Mouse (Mus musculus): ENCODE results near the gene Acbd6. TPM values are rescaled to one million over a fixed set of nuclear protein-coding genes. Genes with fewer than 3 reads are reported as not detected.
A peak's percentile ranks its signal among the peaks of the same experiment; 100 is the strongest.

Acbd6 gene
- polyA plus RNA-seq (2015; fragmentation: Nextera tagmentation; extraction: Ambion mirVana): 97.7 and 106 TPM in 2 replicates

DNA sequence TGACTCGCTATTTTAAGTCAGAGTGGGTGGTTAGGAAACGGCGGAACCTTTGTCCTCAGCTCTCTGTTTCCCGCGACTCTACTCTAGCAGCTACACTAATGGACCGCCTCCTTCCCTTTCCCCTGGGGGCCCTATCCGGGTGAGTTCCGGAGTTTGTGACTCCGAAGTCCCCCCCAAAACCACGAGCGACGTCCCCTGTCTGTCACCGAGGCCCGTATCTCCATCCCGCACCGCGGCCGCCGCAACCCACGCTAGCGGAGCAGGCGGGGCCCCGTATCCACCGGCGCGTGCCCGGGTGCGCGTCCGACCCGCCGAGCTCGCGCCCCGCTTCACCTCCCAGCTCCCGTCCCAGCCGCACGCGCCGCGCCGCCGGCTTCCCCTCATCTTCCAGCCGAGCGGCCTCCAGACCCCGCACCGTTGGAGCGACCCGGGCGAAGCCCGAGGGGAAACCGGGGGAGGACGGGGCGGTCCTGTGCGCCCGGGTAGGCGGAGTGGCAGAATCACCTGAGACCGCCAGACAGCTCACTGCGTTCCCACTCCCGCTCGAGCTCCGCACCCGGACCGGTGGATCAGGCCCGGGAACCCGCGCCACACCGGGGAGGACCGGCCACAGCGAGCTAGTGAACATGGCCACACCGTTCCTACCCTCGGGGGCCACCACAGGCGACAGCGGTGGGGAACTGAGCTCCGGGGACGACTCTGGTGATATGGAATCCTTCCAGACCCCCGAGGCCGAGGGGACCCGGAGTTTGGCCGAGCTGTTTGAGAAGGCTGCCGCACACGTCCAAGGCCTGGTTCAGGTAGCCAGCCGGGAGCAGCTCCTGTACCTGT lies at the start of gene Acbd6:
Gene Acbd6 (plus strand): TSS at position 109 of the 831 bp plus-strand sequence.
- Histone ChIP-seq H3K4me2 (replicated peaks) (peak within 1 kb of the TSS; percentile 76), H3K36me3 (no peaks in the 10 kb centered on the region), H3K27ac (replicated peaks) (peak within 1 kb of the TSS; percentile 79), H3K4me1 (peaks cover 32% of the 10 kb centered on the region), H3K4me3 (peak within 1 kb of the TSS; percentile 68), H3K9me3 (no peaks in the 10 kb centered on the region), H3K9ac (replicated peaks) (peak within 1 kb of the TSS; percentile 77), H3K27me3 (no peaks in the 10 kb centered on the region)
- peak; percentile 93 for ATAC-seq (replicated peaks)
- under 1% methylated on average over 83 of the region's 83 CpGs for WGBS

DNA sequence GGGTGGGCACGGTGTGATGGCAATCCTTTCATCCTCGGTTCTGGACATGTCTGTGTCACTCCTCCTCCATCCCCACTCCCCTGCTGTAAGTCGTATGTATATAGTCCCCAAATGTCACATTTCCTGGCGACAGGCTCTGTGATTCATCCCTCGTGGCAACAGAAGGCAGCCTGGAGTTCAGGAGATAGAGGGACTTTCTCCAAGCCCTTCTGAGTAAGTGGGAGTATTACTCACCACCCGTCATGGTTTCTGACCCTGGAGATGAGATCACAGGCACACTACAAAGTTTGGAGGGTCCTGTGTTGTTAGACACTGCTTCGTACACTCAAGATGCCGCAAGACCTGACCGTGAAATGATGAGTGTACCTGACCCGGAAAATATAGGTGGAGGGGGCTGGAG lies 47.7 kb upstream of the Acbd6 start:
- ATAC-seq (replicated peaks): no peak
- Histone ChIP-seq H3K27me3 (no peaks in the 10 kb centered on the region), H3K4me2 (replicated peaks) (no peak overlapping the region), H3K9me3 (no peaks in the 10 kb centered on the region), H3K36me3 (no peaks in the 10 kb centered on the region), H3K4me1 (peaks cover 3% of the 10 kb centered on the region; the same call in 1 of the 2 replicates), H3K27ac (replicated peaks) (no peak overlapping the region), H3K9ac (replicated peaks) (no peak overlapping the region), H3K4me3 (no peak overlapping the region)
- WGBS: 76% methylated on average over 10 of the region's 10 CpGs

DNA sequence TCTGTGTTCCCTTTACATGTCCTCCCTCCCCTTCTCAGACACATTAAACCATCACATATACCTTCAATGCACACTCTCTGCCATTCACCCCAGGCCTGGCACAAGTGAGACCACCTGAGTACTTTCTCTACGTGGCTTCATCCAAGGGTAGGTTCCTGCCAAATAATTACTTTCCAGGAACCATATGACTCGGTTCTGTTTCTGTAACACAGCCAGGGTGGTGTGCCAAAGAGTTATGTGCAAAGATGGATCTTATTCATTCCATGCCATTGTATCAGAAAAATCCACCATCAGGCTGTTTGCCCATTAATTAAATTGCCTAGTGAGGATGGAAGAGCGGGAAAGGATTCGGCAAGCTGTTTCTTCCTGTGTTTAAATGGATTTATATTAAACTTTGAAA lies 42.1 kb upstream of the Acbd6 start:
- ATAC-seq (replicated peaks): no peak
- H3K9ac ChIP-seq (replicated peaks): no peak overlapping the region
- no peak overlapping the region for H3K4me2 ChIP-seq (replicated peaks)
- H3K27me3 ChIP-seq: no peaks in the 10 kb centered on the region
- H3K4me3 ChIP-seq: no peak overlapping the region
- H3K36me3 ChIP-seq: no peaks in the 10 kb centered on the region
- peaks cover 13% of the 10 kb centered on the region; the same call in 1 of the 2 replicates for H3K4me1 ChIP-seq
- WGBS: 52% methylated on average over 4 of the region's 4 CpGs
- no peaks in the 10 kb centered on the region for H3K9me3 ChIP-seq
- H3K27ac ChIP-seq (replicated peaks): peak overlapping the region; percentile 38

DNA sequence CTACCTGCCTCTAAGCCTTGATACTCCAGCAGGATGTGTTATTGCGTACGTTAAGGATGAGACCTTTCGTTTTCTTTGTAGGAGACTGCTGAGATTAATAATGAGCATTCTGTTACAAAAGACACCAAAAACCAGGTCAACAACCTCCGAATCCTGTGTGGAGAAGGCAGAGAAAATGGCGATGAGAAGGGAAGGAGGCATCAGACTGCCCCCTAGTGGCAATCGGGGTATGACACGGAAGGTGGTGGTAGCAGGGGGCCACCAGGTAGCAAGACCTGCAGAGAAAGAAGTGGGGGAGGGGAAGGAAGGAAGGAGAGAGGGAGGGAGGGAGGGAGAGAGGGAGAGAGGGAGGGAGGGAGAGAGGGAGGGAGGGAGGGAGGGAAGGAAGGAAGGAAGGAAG lies 41.3 kb upstream of the Acbd6 start:
- no peaks in the 10 kb centered on the region for H3K36me3 ChIP-seq
- no peak overlapping the region for H3K4me3 ChIP-seq
- H3K27ac ChIP-seq (replicated peaks): peak overlapping the region; percentile 77
- H3K4me1 ChIP-seq: peaks cover 13% of the 10 kb centered on the region; the same call in 1 of the 2 replicates
- no peak for ATAC-seq (replicated peaks)
- H3K4me2 ChIP-seq (replicated peaks): no peak overlapping the region
- no peak overlapping the region for H3K9ac ChIP-seq (replicated peaks)
- H3K27me3 ChIP-seq: no peaks in the 10 kb centered on the region
- 26% methylated on average over 7 of the region's 7 CpGs for WGBS
- no peaks in the 10 kb centered on the region for H3K9me3 ChIP-seq

DNA sequence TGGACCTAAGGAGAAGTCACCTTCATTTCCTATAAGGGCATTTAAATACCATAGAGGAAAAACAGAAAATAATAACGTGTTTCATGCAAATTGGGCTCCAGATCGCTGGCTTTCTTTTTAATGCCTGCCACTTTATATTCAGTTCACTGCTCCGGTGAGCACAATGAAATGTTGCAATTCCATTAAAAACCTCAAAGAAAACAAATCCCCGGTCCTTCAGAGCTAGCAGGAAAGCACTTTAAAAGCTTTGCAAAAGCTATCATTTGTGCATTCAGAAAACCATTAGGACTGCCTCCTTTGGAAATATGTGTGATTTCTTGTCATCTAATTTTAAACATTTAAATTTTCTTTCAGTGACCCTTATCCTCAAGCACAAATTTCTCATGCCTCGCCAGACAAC lies 40.9 kb upstream of the Acbd6 start:
- peaks cover 13% of the 10 kb centered on the region; the same call in 1 of the 2 replicates for H3K4me1 ChIP-seq
- H3K27ac ChIP-seq (replicated peaks): peak overlapping the region; percentile 79
- H3K9ac ChIP-seq (replicated peaks): no peak overlapping the region
- H3K4me3 ChIP-seq: no peak overlapping the region
- H3K27me3 ChIP-seq: no peaks in the 10 kb centered on the region
- no peak overlapping the region for H3K4me2 ChIP-seq (replicated peaks)
- no peaks in the 10 kb centered on the region for H3K9me3 ChIP-seq
- 0 out of 2 replicates have a peak, but pooled peaks have one; percentile 21 for ATAC-seq (replicated peaks)
- no peaks in the 10 kb centered on the region for H3K36me3 ChIP-seq
- 10% methylated on average over 5 of the region's 5 CpGs for WGBS

DNA sequence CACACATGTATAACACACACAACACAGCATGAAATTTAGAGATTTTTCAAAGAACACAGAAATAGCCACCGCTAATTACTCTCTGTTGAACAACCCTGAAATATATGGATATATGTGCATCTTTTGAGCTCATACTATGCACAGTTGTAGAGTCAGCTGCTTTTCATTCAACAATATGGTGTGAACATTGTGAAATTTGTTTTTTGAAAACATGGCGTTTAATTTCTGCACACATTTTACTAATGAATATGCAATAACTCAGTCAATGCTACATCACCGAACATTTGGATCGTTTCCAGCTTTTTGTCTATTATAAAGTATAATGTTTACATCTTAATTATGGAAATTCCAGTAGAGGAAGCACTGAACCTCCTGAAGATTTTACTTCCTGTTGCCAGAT lies 37.6 kb upstream of the Acbd6 start:
- peak overlapping the region; percentile 14; the same call in 1 of the 2 replicates for H3K27ac ChIP-seq (replicated peaks)
- no peak overlapping the region for H3K9ac ChIP-seq (replicated peaks)
- no peaks in the 10 kb centered on the region for H3K36me3 ChIP-seq
- peak; percentile 65; the same call in 1 of the 2 replicates for ATAC-seq (replicated peaks)
- H3K4me2 ChIP-seq (replicated peaks): no peak overlapping the region
- H3K27me3 ChIP-seq: no peaks in the 10 kb centered on the region
- H3K4me1 ChIP-seq: peaks cover 13% of the 10 kb centered on the region; the same call in 1 of the 2 replicates
- no peak overlapping the region for H3K4me3 ChIP-seq
- WGBS: 73% methylated on average over 4 of the region's 4 CpGs
- H3K9me3 ChIP-seq: no peaks in the 10 kb centered on the region

DNA sequence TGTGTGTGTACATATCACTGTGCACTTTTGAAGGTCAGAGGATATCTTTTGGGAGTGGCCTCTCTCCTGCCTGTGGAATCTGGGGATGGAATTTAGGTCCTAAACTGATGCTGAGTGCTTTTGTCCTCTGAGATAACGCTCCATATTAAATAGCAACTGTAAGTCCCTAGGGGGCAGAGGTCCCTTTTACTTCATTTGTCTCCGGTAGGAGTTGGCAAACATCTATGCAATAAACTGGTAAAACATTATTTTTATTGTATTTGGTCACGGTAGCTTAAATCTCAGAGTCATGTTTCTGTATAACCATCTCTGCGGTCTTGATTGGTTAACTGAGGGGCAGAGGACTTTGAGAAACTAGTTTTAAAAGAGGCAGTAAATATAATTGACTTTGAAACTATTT lies 35.4 kb upstream of the Acbd6 start:
- Histone ChIP-seq H3K4me1 (peaks cover 10% of the 10 kb centered on the region), H3K9ac (replicated peaks) (no peak overlapping the region), H3K36me3 (no peaks in the 10 kb centered on the region), H3K9me3 (no peaks in the 10 kb centered on the region), H3K27me3 (no peaks in the 10 kb centered on the region), H3K27ac (replicated peaks) (no peak overlapping the region), H3K4me3 (no peak overlapping the region), H3K4me2 (replicated peaks) (no peak overlapping the region)
- 86% methylated on average over 4 of the region's 4 CpGs for WGBS
- no peak for ATAC-seq (replicated peaks)

DNA sequence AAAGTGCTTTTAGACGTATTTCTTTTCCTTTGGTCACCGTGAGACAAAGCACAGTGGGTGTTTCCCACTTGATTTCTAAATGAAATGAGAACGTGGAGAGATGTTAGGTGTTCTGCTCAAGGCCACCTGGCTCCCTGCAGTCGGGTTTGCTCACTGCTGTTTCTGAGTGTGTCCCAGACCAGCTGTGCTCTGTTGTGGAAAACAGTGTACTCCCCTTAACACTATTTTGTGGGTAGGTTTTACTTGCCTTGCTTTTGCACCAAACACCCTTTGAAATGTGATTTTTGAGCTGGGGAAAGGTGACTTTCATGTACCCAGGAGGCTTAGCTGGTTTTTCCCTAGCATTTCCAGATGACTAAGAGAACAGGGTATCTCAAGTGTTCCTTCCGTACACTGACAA lies 31.7 kb upstream of the Acbd6 start:
- H3K9ac ChIP-seq (replicated peaks): no peak overlapping the region
- H3K9me3 ChIP-seq: no peaks in the 10 kb centered on the region
- H3K36me3 ChIP-seq: no peaks in the 10 kb centered on the region
- 53% methylated on average over 5 of the region's 5 CpGs for WGBS
- no peaks in the 10 kb centered on the region for H3K27me3 ChIP-seq
- no peak overlapping the region for H3K27ac ChIP-seq (replicated peaks)
- H3K4me2 ChIP-seq (replicated peaks): no peak overlapping the region
- no peak for ATAC-seq (replicated peaks)
- H3K4me3 ChIP-seq: no peak overlapping the region
- peaks cover 40% of the 10 kb centered on the region for H3K4me1 ChIP-seq

DNA sequence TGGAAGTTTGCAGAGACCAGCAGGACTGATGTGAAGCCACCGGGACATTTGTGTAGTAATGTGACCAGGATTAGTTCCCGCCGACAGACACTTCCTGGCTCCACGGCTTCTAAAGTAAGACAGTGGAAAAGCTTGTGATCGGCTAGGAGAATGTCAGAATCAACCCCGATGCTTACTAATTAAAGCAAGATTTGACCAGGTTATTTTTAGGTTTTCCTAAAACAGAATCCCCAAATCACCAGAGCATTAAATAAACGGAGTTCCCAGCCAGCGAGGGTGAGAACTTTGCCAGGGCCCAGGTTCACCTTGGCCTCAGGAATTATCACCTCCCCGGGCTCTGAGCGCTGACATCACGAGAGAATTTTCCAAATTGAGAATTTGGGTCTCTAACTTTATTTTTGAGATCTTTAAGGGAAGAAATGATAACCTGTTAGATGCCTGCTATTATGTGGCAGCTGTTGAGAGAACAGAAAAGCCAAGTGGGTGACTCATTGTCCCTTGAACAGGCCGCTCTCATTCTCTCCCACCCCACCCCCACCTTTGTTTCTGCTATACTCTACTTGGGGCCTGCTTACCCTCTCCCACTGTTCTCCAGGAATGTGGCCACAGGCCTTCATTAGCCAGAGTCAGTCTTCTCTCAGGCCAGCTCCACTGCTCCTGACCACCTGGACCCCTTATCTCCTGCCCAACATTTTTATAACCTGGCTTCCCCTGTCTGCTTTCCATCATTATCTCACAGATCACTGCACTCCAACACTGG lies 30.7 kb upstream of the Acbd6 start:
- Histone ChIP-seq H3K27me3 (no peaks in the 10 kb centered on the region), H3K9me3 (no peaks in the 10 kb centered on the region), H3K4me2 (replicated peaks) (no peak overlapping the region), H3K36me3 (no peaks in the 10 kb centered on the region), H3K9ac (replicated peaks) (no peak overlapping the region), H3K27ac (replicated peaks) (peak overlapping the region; percentile 2; the same call in 1 of the 2 replicates), H3K4me3 (no peak overlapping the region), H3K4me1 (peaks cover 43% of the 10 kb centered on the region)
- ATAC-seq (replicated peaks): no peak
- WGBS: 24% methylated on average over 12 of the region's 12 CpGs

DNA sequence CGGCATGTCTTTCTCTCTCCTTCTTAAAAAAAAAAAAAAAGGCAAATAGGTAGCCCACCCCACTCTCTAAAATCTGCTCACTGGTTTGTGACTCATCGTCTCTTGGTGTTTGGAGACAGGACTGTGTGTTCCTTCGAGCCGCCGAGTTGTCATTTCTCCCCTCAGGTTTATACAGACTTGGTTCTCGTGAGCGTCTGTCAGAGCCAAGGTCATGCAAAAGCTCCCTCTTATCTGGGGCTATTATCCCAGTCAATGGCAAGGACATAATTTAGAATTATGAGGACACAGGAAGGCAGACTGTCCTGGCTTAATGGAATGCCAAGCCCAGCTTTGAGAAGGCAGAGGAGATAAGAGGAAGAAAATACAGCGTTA lies 30.1 kb upstream of the Acbd6 start:
- Histone ChIP-seq H3K9ac (replicated peaks) (no peak overlapping the region), H3K9me3 (no peaks in the 10 kb centered on the region), H3K36me3 (no peaks in the 10 kb centered on the region), H3K4me2 (replicated peaks) (no peak overlapping the region), H3K4me1 (peaks cover 43% of the 10 kb centered on the region), H3K27ac (replicated peaks) (peak overlapping the region; percentile 28; the same call in 1 of the 2 replicates), H3K4me3 (no peak overlapping the region), H3K27me3 (no peaks in the 10 kb centered on the region)
- 15% methylated on average over 8 of the region's 8 CpGs for WGBS
- no peak for ATAC-seq (replicated peaks)

DNA sequence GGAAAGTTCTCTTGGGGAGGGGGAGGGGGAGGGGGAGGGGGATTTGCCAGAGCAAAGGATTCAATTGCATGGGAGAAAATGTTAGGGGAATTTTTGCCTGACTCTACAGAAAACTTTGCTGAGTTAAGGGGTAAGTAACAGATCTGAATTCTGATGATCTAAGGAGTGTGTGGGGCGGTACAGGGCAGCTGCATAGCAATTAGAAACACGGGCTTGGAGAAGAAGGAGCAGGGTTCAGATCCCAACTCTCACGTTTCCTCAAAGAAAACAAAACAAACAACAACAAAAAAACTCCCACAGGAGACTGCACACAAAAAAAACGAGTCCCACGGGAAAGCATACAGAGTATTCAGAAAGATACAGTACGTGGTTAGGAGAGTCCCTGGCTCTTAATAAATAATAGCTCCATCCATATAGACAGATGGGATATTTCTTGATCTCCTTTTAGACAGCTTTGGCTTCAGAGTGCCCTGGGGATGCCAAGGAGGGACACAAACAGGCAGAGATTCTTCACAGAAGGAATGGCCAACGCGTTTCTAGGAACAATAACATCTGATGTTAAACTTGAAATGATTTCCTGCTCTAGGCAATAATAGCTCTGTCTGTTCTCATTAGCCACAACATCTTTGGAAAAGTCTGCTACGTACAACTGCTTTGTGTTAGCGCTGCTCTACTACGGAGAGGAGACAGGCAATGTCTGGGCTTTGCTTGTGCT lies 29.4 kb upstream of the Acbd6 start:
- Histone ChIP-seq H3K4me1 (peaks cover 43% of the 10 kb centered on the region), H3K9me3 (no peaks in the 10 kb centered on the region), H3K27ac (replicated peaks) (peak overlapping the region; percentile 50), H3K9ac (replicated peaks) (no peak overlapping the region), H3K4me2 (replicated peaks) (no peak overlapping the region), H3K36me3 (no peaks in the 10 kb centered on the region), H3K27me3 (no peaks in the 10 kb centered on the region), H3K4me3 (no peak overlapping the region)
- ATAC-seq (replicated peaks): peak; percentile 51
- WGBS: 10% methylated on average over 11 of the region's 11 CpGs
